Mouse (Mus musculus): ENCODE results near the gene Arvcf. TPM values are rescaled to one million over a fixed set of nuclear protein-coding genes. Genes with fewer than 3 reads are reported as not detected.

Arvcf gene
- polyA plus RNA-seq, 1 experiment from 2014 or later, result 30.8 TPM

DNA sequence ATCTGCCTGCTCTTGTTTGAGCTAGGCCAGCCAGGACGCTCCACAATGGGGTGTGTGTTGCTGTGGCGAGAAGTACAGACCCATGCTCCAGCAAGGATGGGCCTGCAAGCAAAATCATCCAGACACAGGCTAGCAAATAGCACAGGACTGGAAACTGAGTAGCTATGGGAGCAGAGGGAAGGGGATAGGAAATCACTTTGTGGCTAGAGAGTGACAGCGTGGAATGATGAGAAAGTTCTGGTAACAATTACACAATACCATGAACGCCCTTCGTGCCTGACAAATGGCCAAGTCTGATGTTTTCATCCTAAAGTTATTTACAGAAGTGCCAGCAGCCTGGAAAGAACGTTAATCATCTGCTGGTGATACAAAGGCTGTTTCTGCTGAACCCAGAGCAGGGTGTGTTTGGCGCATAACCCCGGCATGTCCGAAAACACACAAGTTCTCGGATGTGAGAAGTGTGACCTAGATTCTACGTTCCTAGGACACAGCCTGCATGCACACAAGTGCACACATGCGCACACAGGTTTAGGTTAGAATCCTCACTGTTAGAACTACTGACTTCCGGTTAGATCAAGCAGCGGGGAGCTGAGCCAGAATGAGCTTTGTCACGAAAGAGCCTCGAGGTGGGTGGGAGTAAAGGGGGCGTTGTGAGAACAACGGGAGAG, 68.2 kb downstream of the Arvcf start:
- peak overlapping the region; percentile 13; the same call in 1 of the 2 replicates for H3K4me2 ChIP-seq
- H3K4me3 ChIP-seq (ENCODE audit: low read depth, low read length), result no peak overlapping the region
- no peaks in the 10 kb centered on the region for H3K27me3 ChIP-seq (ENCODE audit: insufficient read depth, low read length)
- H3K9me3 ChIP-seq (ENCODE audit: low read depth, low read length), result no peaks in the 10 kb centered on the region
- H3K36me3 ChIP-seq (ENCODE audit: insufficient read depth), result peaks cover 35% of the 10 kb centered on the region
- ATAC-seq (ENCODE audit: insufficient read depth), result peak; percentile 68
- H3K9ac ChIP-seq, result no peak overlapping the region
- peak overlapping the region; percentile 80 for H3K27ac ChIP-seq (ENCODE audit: low read depth)
- no peak for TF ChIP-seq CTCF (IDR thresholded peaks at IDR 0.05; ENCODE audit: low read depth)
- DNase-seq, result peak; percentile 88
- no peaks in the 10 kb centered on the region for H3K4me1 ChIP-seq (ENCODE audit: insufficient read depth)
- WGBS, result 40% methylated on average over 18 of the region's 18 CpGs

- Histone ChIP-seq H3K4me2 (peak overlapping the region; percentile 13; the same call in 1 of the 2 replicates), H3K9ac (no peak overlapping the region), H3K9me3 (ENCODE audit: low read depth, low read length) (no peaks in the 10 kb centered on the region), H3K4me3 (ENCODE audit: low read depth, low read length) (no peak overlapping the region), H3K27ac (ENCODE audit: low read depth) (peak overlapping the region; percentile 80), H3K27me3 (ENCODE audit: insufficient read depth, low read length) (no peaks in the 10 kb centered on the region), H3K36me3 (ENCODE audit: insufficient read depth) (peaks cover 36% of the 10 kb centered on the region), H3K4me1 (ENCODE audit: insufficient read depth) (no peaks in the 10 kb centered on the region)
- WGBS, result 63% methylated on average over 3 of the region's 3 CpGs
- TF ChIP-seq CTCF (IDR thresholded peaks at IDR 0.05; ENCODE audit: low read depth), result no peak
- DNase-seq (no peak), ATAC-seq (ENCODE audit: insufficient read depth) (peak; percentile 16; the same call in 1 of the 2 replicates)
Observed at GRCm38 (mm10) chr16:18416837-18417236, 68.9 kb downstream of the Arvcf start.

- Histone ChIP-seq H3K36me3 (ENCODE audit: insufficient read depth) (peaks cover 39% of the 10 kb centered on the region), H3K27me3 (ENCODE audit: insufficient read depth, low read length) (no peaks in the 10 kb centered on the region), H3K9ac (no peak overlapping the region), H3K9me3 (ENCODE audit: low read depth, low read length) (no peaks in the 10 kb centered on the region), H3K4me3 (ENCODE audit: low read depth, low read length) (no peak overlapping the region), H3K4me1 (ENCODE audit: insufficient read depth) (no peaks in the 10 kb centered on the region), H3K4me2 (no peak overlapping the region), H3K27ac (ENCODE audit: low read depth) (no peak overlapping the region)
- WGBS, result 87% methylated on average over 5 of the region's 5 CpGs
- no peak for TF ChIP-seq CTCF (IDR thresholded peaks at IDR 0.05; ENCODE audit: low read depth)
- DNase-seq, result no peak
- no peak for ATAC-seq (ENCODE audit: insufficient read depth)
Observed at GRCm38 (mm10) chr16:18417491-18417890, 69.5 kb downstream of the Arvcf start.

- Histone ChIP-seq H3K4me1 (ENCODE audit: insufficient read depth) (peaks cover 2% of the 10 kb centered on the region; the same call in 1 of the 2 replicates), H3K36me3 (ENCODE audit: insufficient read depth) (peaks cover 27% of the 10 kb centered on the region), H3K27ac (ENCODE audit: low read depth) (no peak overlapping the region), H3K9ac (no peak overlapping the region), H3K27me3 (ENCODE audit: insufficient read depth, low read length) (no peaks in the 10 kb centered on the region), H3K4me2 (no peak overlapping the region), H3K4me3 (ENCODE audit: low read depth, low read length) (no peak overlapping the region), H3K9me3 (ENCODE audit: low read depth, low read length) (no peaks in the 10 kb centered on the region)
- 74% methylated on average over 4 of the region's 4 CpGs for WGBS
- TF ChIP-seq CTCF (IDR thresholded peaks at IDR 0.05; ENCODE audit: low read depth), result no peak
- DNase-seq (no peak), ATAC-seq (ENCODE audit: insufficient read depth) (no peak)
Observed at GRCm38 (mm10) chr16:18418756-18419602, 71.0 kb downstream of the Arvcf start.

GRCm38 (mm10) chr16:18419603-18420026, 71.6 kb downstream of the Arvcf start:
- peaks cover 9% of the 10 kb centered on the region for H3K4me1 ChIP-seq (ENCODE audit: insufficient read depth)
- H3K4me2 ChIP-seq, result no peak overlapping the region
- H3K9ac ChIP-seq, result no peak overlapping the region
- no peaks in the 10 kb centered on the region for H3K27me3 ChIP-seq (ENCODE audit: insufficient read depth, low read length)
- no peaks in the 10 kb centered on the region for H3K9me3 ChIP-seq (ENCODE audit: low read depth, low read length)
- H3K4me3 ChIP-seq (ENCODE audit: low read depth, low read length), result no peak overlapping the region
- WGBS, result 73% methylated on average over 1 of the region's 1 CpGs
- ATAC-seq (ENCODE audit: insufficient read depth) (no peak), DNase-seq (no peak)
- TF ChIP-seq CTCF (IDR thresholded peaks at IDR 0.05; ENCODE audit: low read depth), result no peak
- H3K36me3 ChIP-seq (ENCODE audit: insufficient read depth), result peaks cover 25% of the 10 kb centered on the region
- H3K27ac ChIP-seq (ENCODE audit: low read depth), result no peak overlapping the region

- ATAC-seq (ENCODE audit: insufficient read depth) (no peak), DNase-seq (no peak)
- Histone ChIP-seq H3K27ac (ENCODE audit: low read depth) (no peak overlapping the region), H3K9me3 (ENCODE audit: low read depth, low read length) (no peaks in the 10 kb centered on the region), H3K4me3 (ENCODE audit: low read depth, low read length) (no peak overlapping the region), H3K4me1 (ENCODE audit: insufficient read depth) (peaks cover 18% of the 10 kb centered on the region), H3K9ac (no peak overlapping the region), H3K36me3 (ENCODE audit: insufficient read depth) (peaks cover 25% of the 10 kb centered on the region), H3K27me3 (ENCODE audit: insufficient read depth, low read length) (no peaks in the 10 kb centered on the region), H3K4me2 (no peak overlapping the region)
- 72% methylated on average over 3 of the region's 3 CpGs for WGBS
- TF ChIP-seq CTCF (IDR thresholded peaks at IDR 0.05; ENCODE audit: low read depth), result no peak
Observed at GRCm38 (mm10) chr16:18420571-18420970, 72.6 kb downstream of the Arvcf start.

Measured in lung, embryonic 14.5 days (tissue).